Mouse (Mus musculus): ENCODE data around the gene Hoxb7. TPM values are rescaled to one million over a fixed set of nuclear protein-coding genes. Genes with fewer than 3 reads are reported as not detected.
A peak's percentile ranks its signal among the peaks of the same experiment; 100 is the strongest.

Hoxb7 gene
- polyA plus RNA-seq, 2 experiments from 2014 or later, result not detected

GRCm38 (mm10) chr11:96286739-96287385 is 439 bp downstream of the Hoxb7 start:
- ATAC-seq, result peak; percentile 19

GRCm38 (mm10) chr11:96287411-96287810 is 988 bp downstream of the Hoxb7 start:
- ATAC-seq, result no peak

- ATAC-seq, result no peak
Measured at GRCm38 (mm10) chr11:96288455-96289221, 2.2 kb downstream of the Hoxb7 start.

- no peak for ATAC-seq
Measured at GRCm38 (mm10) chr11:96289293-96289692, 2.9 kb downstream of the Hoxb7 start.

- no peak for ATAC-seq
Measured at GRCm38 (mm10) chr11:96289837-96290236, 3.4 kb downstream of the Hoxb7 start.

- ATAC-seq, result no peak
Measured at GRCm38 (mm10) chr11:96290705-96291355, 4.4 kb downstream of the Hoxb7 start.

- no peak for ATAC-seq
Measured at GRCm38 (mm10) chr11:96291681-96292564, 5.5 kb downstream of the Hoxb7 start, which contains the start of gene Hoxb6. Hoxb6 (plus strand) TSS chr11:96292476.

GRCm38 (mm10) chr11:96292565-96293301 is 6.3 kb downstream of the Hoxb7 start:
- no peak for ATAC-seq

GRCm38 (mm10) chr11:96293302-96293921 is 7.0 kb downstream of the Hoxb7 start:
- ATAC-seq, result no peak

GRCm38 (mm10) chr11:96294245-96295091 is 8.0 kb downstream of the Hoxb7 start:
- peak; percentile 73 for ATAC-seq

GRCm38 (mm10) chr11:96295092-96295835 is 8.8 kb downstream of the Hoxb7 start:
- ATAC-seq, result peak; percentile 8

- no peak for ATAC-seq
Measured at GRCm38 (mm10) chr11:96296997-96297396, 10.6 kb downstream of the Hoxb7 start.

- ATAC-seq, result no peak
Measured at GRCm38 (mm10) chr11:96297428-96297827, 11.0 kb downstream of the Hoxb7 start.

GRCm38 (mm10) chr11:96297968-96298635 is 11.7 kb downstream of the Hoxb7 start:
- no peak for ATAC-seq

GRCm38 (mm10) chr11:96298895-96299667 is 12.7 kb downstream of the Hoxb7 start:
- no peak for ATAC-seq

GRCm38 (mm10) chr11:96299781-96300180 is 13.4 kb downstream of the Hoxb7 start:
- ATAC-seq, result no peak

- no peak for ATAC-seq
Measured at GRCm38 (mm10) chr11:96300354-96301063, 14.1 kb downstream of the Hoxb7 start.

- no peak for ATAC-seq
Measured at GRCm38 (mm10) chr11:96301064-96301431, 14.6 kb downstream of the Hoxb7 start.

Data from CD4-positive, CD25-positive, alpha-beta regulatory T cell, adult 4 months (primary cell).